Mouse (Mus musculus): ENCODE results near the gene Pwwp2a. TPM values are rescaled to one million over a fixed set of nuclear protein-coding genes. Genes with fewer than 3 reads are reported as not detected.

The Pwwp2a gene
- polyA plus RNA-seq, 1 experiment from 2014 or later, result 50.9 TPM

DNA sequence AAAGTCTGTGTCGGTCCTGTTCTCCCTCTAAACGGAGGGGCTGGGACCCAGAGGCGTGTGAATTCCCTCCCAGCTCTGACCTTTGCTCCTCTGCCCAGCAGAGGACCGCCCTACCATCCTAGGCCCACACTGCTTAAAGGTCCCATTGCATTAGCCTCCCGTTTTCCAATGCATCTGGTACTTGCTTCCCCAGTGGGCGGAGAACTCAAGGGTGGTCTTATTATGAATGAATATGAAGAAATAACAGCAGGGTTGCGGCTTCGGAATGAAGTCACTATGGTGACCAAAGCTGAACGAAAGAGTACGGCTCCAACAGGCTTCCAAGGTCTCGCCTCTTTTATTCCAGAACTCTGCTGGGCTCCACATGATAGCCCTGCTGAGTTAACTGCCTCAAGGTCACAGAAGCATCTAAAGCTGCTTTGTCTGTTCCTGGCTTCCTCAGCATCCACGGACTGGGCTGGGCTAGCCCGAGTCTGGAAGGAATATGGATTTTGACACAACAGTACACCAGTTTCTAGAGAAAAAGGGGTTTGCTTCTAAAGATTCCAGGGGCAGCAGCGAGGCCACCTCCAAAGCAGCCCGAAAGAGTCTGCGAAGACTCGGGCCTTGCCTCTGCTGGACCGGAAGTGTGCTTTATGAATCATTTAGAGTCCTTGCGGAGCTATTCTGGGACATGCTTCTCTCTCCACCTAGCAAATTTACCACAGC, 14.6 kb upstream of the Pwwp2a start:
- Histone ChIP-seq H3K36me3 (no peaks in the 10 kb centered on the region), H3K4me3 (no peak overlapping the region), H3K4me2 (replicated peaks) (0 out of 2 replicates have a peak overlapping the region, but pooled peaks have one; percentile 2), H3K27me3 (peaks cover 5% of the 10 kb centered on the region; the same call in 1 of the 2 replicates), H3K9me3 (no peaks in the 10 kb centered on the region), H3K27ac (replicated peaks) (0 out of 2 replicates have a peak overlapping the region, but pooled peaks have one; percentile 25), H3K4me1 (peaks cover 15% of the 10 kb centered on the region; the same call in 1 of the 2 replicates), H3K9ac (replicated peaks) (no peak overlapping the region)
- WGBS, result 45% methylated on average over 19 of the region's 19 CpGs
- peak; percentile 78 for ATAC-seq (ENCODE audit: low FRiP score, low read depth)

DNA sequence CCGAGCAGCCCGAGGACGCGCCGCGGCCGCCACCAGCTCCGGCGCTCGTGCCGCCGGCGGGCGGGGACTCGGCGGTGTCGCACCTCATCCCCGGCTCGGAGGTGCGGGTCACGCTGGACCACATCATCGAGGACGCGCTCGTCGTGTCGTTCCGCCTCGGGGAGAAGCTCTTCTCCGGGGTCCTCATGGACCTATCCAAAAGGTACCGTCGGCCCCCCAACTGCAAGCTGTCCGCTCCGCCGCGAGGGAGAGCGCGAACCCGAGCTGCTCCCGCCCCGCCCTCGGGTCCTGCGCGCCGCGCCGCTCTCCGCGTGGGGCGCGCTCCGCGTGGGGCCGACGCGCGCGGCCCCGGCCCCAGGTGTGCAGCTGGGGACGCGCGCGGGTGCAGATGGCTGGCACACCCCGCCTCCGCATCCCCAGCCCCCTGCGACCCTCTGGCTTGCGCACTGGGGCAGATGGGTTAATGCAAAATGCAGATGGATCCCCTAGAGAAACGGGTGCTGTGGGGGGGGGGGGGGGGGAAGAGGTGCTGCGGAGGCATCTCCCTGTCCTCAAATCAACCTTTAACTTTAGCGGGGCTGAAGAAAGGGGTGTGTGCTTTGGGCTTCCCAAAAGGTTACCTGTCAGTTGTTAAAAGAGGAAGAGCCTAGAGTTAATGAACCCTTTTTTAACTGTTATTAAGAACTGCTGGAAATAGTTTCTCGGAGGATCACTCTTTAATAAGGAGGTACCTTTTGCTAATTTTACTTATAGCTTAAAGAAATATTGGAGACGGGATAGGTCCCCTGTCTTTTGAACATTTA, 818 bp downstream of the Pwwp2a start:
- H3K27ac ChIP-seq (replicated peaks), result peak overlapping the region; percentile 97
- peak overlapping the region; percentile 77 for H3K4me2 ChIP-seq (replicated peaks)
- peak overlapping the region; percentile 98 for H3K4me3 ChIP-seq
- peaks cover 14% of the 10 kb centered on the region for H3K36me3 ChIP-seq
- peak; percentile 45 for ATAC-seq (ENCODE audit: low FRiP score, low read depth)
- H3K4me1 ChIP-seq, result peaks cover 22% of the 10 kb centered on the region
- peak overlapping the region; percentile 98 for H3K9ac ChIP-seq (replicated peaks)
- H3K27me3 ChIP-seq, result no peaks in the 10 kb centered on the region
- WGBS, result under 1% methylated on average over 60 of the region's 72 CpGs
- H3K9me3 ChIP-seq, result no peaks in the 10 kb centered on the region

DNA sequence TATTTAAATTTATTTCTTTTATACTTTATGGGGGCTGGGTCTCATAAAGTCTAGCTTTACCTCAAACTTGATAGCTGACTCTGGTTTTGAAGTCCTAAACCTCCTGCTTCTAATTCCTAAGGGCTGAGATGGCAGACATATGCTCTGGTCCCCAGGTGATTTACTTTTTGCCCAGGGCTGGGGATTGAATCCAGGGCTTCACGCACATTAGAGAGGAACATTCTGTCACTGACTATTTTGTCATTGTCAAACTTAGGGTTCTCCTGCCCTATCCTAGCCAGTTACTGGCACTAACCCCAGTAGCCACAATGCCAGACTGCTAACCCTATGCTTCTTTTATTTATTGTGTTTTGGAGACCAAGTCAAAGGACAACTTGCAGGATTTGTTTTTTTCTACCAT, 7.1 kb downstream of the Pwwp2a start:
- no peak for ATAC-seq (ENCODE audit: low FRiP score, low read depth)
- H3K9me3 ChIP-seq, result no peaks in the 10 kb centered on the region
- WGBS, result 100% methylated on average over 1 of the region's 1 CpGs
- peaks cover 63% of the 10 kb centered on the region for H3K36me3 ChIP-seq
- peaks cover 10% of the 10 kb centered on the region; the same call in 1 of the 2 replicates for H3K4me1 ChIP-seq
- no peak overlapping the region for H3K27ac ChIP-seq (replicated peaks)
- no peak overlapping the region for H3K4me3 ChIP-seq
- H3K27me3 ChIP-seq, result no peaks in the 10 kb centered on the region
- H3K9ac ChIP-seq (replicated peaks), result no peak overlapping the region
- no peak overlapping the region for H3K4me2 ChIP-seq (replicated peaks)

DNA sequence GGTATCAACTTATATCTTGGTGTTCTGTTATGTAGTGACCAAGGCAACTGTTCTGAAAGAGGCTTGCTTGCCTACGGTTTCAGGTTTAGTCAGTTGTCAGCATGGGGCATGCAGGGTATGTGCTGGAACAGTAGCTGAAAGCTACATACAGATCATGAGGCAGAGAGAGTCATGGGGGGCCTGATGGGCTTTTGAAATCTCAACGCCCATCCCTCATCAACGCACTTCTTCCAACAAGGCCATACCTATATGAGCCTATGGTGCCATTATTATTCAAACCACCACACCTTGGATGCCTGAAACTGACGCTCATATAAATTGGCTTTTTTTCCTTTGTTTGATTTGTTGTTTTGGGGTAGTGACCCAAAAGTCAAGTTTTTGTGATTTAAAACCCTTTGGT, 14.8 kb downstream of the Pwwp2a start:
- 84% methylated on average over 4 of the region's 4 CpGs for WGBS

DNA sequence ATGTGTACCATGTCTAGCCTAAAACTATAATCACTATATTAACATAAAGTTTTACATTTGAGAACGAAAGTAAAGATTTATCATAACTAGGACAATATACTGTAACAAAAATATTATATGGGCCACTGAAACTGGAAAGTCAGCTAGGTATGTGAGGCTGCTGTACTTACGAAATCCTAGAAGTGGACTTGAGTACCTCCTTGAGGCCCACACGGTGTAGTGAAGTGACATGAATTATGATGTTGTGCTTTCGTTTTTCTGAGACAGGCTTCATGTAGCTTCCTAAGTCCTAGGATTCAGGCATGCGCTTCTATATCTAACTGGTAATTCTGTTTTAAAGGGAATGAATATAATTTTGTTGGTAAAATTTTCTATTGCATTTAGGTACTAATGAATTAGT, 16.8 kb downstream of the Pwwp2a start:
- Histone ChIP-seq H3K4me1 (no peaks in the 10 kb centered on the region), H3K9me3 (no peaks in the 10 kb centered on the region), H3K36me3 (peaks cover 44% of the 10 kb centered on the region), H3K4me2 (replicated peaks) (no peak overlapping the region), H3K27ac (replicated peaks) (no peak overlapping the region), H3K9ac (replicated peaks) (no peak overlapping the region), H3K27me3 (no peaks in the 10 kb centered on the region), H3K4me3 (no peak overlapping the region)
- ATAC-seq (ENCODE audit: low FRiP score, low read depth), result no peak
- 90% methylated on average over 5 of the region's 5 CpGs for WGBS

More for the DNA sequence above, 14.8 kb downstream of the Pwwp2a start:
- H3K27me3 ChIP-seq, result no peaks in the 10 kb centered on the region
- no peak overlapping the region for H3K4me2 ChIP-seq (replicated peaks)
- no peak for ATAC-seq (ENCODE audit: low FRiP score, low read depth)
- no peaks in the 10 kb centered on the region for H3K4me1 ChIP-seq
- H3K36me3 ChIP-seq, result peaks cover 62% of the 10 kb centered on the region
- H3K9ac ChIP-seq (replicated peaks), result no peak overlapping the region
- H3K27ac ChIP-seq (replicated peaks), result no peak overlapping the region
- no peak overlapping the region for H3K4me3 ChIP-seq
- H3K9me3 ChIP-seq, result no peaks in the 10 kb centered on the region

DNA sequence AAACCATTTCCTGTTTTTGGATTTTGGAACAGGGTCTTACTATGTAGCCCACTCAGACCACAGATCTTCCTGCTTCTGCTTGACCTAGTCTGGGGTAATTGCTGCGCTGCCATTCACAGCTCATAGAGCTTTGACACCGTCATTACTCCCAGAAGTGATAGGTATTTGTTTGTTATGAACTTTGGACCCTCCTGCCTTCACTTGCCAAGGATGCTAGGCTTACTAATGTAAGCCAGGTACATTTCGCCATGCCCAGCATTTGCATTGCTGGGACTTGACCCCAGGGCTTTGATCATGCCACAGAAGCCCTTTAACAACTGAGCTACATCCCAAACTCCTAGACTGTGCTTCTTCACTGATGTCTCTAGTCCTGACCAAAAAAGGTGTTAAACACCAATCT, 18.5 kb downstream of the Pwwp2a start:
- 95% methylated on average over 3 of the region's 3 CpGs for WGBS
- no peak overlapping the region for H3K4me3 ChIP-seq
- peaks cover 48% of the 10 kb centered on the region for H3K36me3 ChIP-seq
- H3K4me1 ChIP-seq, result no peaks in the 10 kb centered on the region
- H3K27ac ChIP-seq (replicated peaks), result no peak overlapping the region
- no peaks in the 10 kb centered on the region for H3K9me3 ChIP-seq
- ATAC-seq (ENCODE audit: low FRiP score, low read depth), result no peak
- no peaks in the 10 kb centered on the region for H3K27me3 ChIP-seq
- no peak overlapping the region for H3K9ac ChIP-seq (replicated peaks)
- H3K4me2 ChIP-seq (replicated peaks), result no peak overlapping the region

DNA sequence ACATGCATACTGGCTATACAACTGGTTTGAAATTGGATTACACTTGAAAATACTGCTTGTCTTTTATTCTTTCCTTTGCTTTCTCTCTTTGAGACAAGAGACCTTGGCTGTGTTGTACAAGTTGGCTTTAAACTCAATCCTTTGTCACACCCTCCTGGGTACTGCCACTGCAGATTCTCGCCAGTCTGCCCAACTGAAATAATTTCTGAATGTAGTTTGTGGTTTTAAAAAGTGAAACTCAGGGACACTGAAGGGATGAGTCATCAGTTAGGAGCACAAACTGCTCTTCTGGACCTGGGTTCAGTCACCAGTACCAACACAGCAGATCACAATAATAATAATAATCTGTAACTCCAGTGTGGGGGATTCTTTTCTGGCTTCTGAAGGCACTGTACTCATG, 21.8 kb downstream of the Pwwp2a start:
- no peak overlapping the region for H3K9ac ChIP-seq (replicated peaks)
- no peaks in the 10 kb centered on the region for H3K9me3 ChIP-seq
- H3K36me3 ChIP-seq, result peaks cover 45% of the 10 kb centered on the region
- no peak overlapping the region for H3K4me3 ChIP-seq
- no peak for ATAC-seq (ENCODE audit: low FRiP score, low read depth)
- no peaks in the 10 kb centered on the region for H3K27me3 ChIP-seq
- H3K27ac ChIP-seq (replicated peaks), result no peak overlapping the region
- no peak overlapping the region for H3K4me2 ChIP-seq (replicated peaks)
- 85% methylated on average over 1 of the region's 1 CpGs for WGBS
- no peaks in the 10 kb centered on the region for H3K4me1 ChIP-seq

DNA sequence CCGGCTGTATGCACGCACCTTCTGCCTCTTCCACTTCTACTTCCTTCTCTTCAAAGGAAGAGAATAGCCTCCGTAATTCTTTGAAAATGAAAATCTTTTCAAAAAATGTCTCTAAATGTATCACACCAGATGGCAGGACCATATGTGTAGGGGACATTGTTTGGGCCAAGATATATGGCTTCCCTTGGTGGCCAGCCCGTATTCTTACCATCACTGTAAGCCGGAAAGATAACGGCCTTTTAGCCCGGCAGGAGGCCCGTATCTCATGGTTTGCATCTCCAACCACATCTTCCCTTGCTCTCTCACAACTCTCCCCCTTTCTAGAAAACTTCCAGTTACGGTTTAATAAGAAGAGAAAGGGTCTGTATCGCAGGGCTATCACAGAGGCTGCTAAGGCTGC, 24.0 kb downstream of the Pwwp2a start:
- Histone ChIP-seq H3K4me2 (replicated peaks) (no peak overlapping the region), H3K9me3 (no peaks in the 10 kb centered on the region), H3K4me1 (no peaks in the 10 kb centered on the region), H3K36me3 (peaks cover 30% of the 10 kb centered on the region), H3K9ac (replicated peaks) (no peak overlapping the region), H3K27me3 (no peaks in the 10 kb centered on the region), H3K4me3 (no peak overlapping the region), H3K27ac (replicated peaks) (no peak overlapping the region)
- WGBS, result 94% methylated on average over 10 of the region's 10 CpGs
- no peak for ATAC-seq (ENCODE audit: low FRiP score, low read depth)

DNA sequence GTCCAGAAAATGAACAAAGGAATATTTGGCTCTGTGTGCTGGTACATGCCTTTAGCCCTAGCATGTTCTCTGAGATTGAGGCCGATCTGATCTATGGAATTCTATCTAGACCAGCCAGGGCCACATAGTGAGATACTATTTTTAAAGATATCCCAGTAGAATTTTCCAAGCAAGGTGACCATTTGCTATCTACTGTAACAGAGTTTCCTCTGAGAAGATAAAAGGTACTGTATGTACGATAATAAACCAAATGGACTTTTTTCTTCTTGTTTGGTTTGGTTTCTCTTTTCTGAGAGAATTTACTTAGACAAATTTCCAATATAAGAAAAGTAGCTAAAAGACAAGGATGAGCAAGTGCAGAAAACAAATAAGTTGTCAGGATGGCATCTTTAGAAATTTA, 26.6 kb downstream of the Pwwp2a start:
- Histone ChIP-seq H3K9ac (replicated peaks) (no peak overlapping the region), H3K4me1 (no peaks in the 10 kb centered on the region), H3K27me3 (no peaks in the 10 kb centered on the region), H3K4me2 (replicated peaks) (no peak overlapping the region), H3K27ac (replicated peaks) (no peak overlapping the region), H3K4me3 (no peak overlapping the region), H3K36me3 (peaks cover 30% of the 10 kb centered on the region), H3K9me3 (no peaks in the 10 kb centered on the region)
- 95% methylated on average over 2 of the region's 2 CpGs for WGBS
- ATAC-seq (ENCODE audit: low FRiP score, low read depth), result no peak

DNA sequence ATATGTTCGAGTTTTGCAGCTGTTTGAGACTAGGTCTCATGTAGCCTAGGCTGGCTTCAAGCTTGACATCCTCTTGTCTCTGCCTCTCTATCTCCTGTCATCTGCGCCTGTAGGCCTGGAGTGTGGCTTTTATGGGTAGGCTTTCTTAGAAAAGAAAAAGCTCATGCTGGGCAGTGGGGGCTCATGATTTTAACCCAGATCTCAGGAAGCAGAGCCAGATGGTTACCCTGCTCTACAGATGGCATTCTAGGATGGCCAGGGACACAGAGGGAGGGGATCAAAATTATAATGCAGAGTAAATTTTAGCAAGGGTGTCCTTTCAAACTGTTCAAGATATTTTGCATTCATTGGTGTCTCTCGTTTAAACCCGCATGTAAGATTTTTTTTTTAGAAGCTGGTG, 30.4 kb downstream of the Pwwp2a start:
- Histone ChIP-seq H3K9me3 (no peaks in the 10 kb centered on the region), H3K27me3 (no peaks in the 10 kb centered on the region), H3K36me3 (peaks cover 20% of the 10 kb centered on the region), H3K4me3 (no peak overlapping the region), H3K4me2 (replicated peaks) (no peak overlapping the region), H3K4me1 (no peaks in the 10 kb centered on the region), H3K27ac (replicated peaks) (no peak overlapping the region), H3K9ac (replicated peaks) (no peak overlapping the region)
- no peak for ATAC-seq (ENCODE audit: low FRiP score, low read depth)
- WGBS, result 97% methylated on average over 4 of the region's 4 CpGs

DNA sequence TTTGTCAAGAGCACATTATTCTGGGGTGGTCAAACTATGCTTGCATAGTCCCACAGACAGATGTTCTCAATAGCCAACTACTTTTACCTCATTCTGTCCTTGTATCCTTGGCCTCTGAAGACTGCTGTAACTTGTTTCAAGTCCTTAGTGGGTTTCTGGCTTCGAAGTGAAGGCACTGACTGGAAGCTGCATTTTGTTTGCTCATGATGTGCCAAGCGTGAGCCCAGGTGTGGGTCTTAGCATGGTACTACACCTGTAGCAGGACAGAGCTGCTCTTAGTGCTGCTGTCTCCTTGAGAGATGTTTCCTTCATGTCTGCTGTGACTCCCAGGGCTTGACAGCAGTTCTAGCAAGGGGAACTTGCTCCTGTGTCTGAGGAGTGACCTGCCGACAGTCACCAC, 41.6 kb downstream of the Pwwp2a start:
- H3K36me3 ChIP-seq, result peaks cover 26% of the 10 kb centered on the region
- H3K9ac ChIP-seq (replicated peaks), result no peak overlapping the region
- no peak overlapping the region for H3K4me2 ChIP-seq (replicated peaks)

DNA sequence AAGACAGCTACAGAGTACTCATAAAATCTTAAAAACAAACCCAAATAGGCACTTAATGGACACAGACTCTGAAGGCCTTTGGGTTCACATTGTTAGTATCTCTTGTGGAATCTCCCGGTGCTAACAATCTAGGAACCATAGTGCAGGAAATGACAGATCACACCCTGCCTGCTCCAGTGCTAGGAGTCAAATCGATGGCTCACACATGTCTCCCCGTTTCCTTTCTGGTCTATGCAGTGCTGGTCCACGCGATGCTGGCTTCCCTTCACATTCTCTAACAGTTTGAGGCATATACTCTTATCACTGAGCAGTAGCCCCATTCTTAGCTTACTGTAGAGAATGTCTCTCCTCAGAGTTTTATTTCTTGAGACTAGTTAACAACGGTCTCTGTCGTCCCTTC, 46.0 kb downstream of the Pwwp2a start:
- Histone ChIP-seq H3K27me3 (no peaks in the 10 kb centered on the region), H3K9me3 (no peaks in the 10 kb centered on the region), H3K4me2 (replicated peaks) (no peak overlapping the region), H3K9ac (replicated peaks) (no peak overlapping the region), H3K4me1 (no peaks in the 10 kb centered on the region), H3K4me3 (no peak overlapping the region), H3K36me3 (peaks cover 41% of the 10 kb centered on the region), H3K27ac (replicated peaks) (no peak overlapping the region)
- 87% methylated on average over 7 of the region's 7 CpGs for WGBS
- no peak for ATAC-seq (ENCODE audit: low FRiP score, low read depth)

More for the DNA sequence above, 41.6 kb downstream of the Pwwp2a start:
- Histone ChIP-seq H3K27ac (replicated peaks) (no peak overlapping the region), H3K27me3 (no peaks in the 10 kb centered on the region), H3K4me3 (no peak overlapping the region), H3K9me3 (no peaks in the 10 kb centered on the region), H3K4me1 (no peaks in the 10 kb centered on the region)
- no peak for ATAC-seq (ENCODE audit: low FRiP score, low read depth)
- WGBS, result 93% methylated on average over 3 of the region's 3 CpGs
